Mouse (Mus musculus) kidney, embryonic 14.5 days (tissue): ENCODE data around the gene Vmn1r39. TPM values are rescaled to one million over a fixed set of nuclear protein-coding genes. Genes with fewer than 3 reads are reported as not detected.
"Not testable (repeated sequence)": the region's sequence is repeated elsewhere in the genome, so short reads cannot be mapped to it uniquely, and the experiment has no call there.

Source experiments
- ATAC-seq: fragments of 200-750 bp; cut with Nextera tagmentation; 2 replicates; pipeline ENCODE4 v1.8.0; 2017; ENCODE audit warnings: moderate number of reproducible peaks, mild to moderate bottlenecking, moderate TSS enrichment, moderate library complexity; ENCODE audit not compliant: low FRiP score, low TSS enrichment
- H3K27ac ChIP-seq: fragments of 300-500 bp; sonication (generic); 2 replicates; pipeline ENCODE4 v1.5.1; 2014; ENCODE audit warnings: low read depth, mild to moderate bottlenecking, low read length, moderate library complexity, mixed read lengths
- H3K27me3 ChIP-seq: fragments of 300-500 bp; sonication (generic); 2 replicates; pipeline ENCODE4 v1.6.1; 2014; ENCODE audit warnings: mild to moderate bottlenecking, low read length; ENCODE audit not compliant: control insufficient read depth, insufficient read depth
- H3K36me3 ChIP-seq: fragments of 300-500 bp; sonication (generic); 2 replicates; pipeline ENCODE4 v1.6.1; 2014; ENCODE audit warnings: low read length, mixed read lengths; ENCODE audit not compliant: control insufficient read depth, insufficient read depth
- H3K4me1 ChIP-seq: fragments of 300-500 bp; sonication (generic); 2 replicates; pipeline ENCODE4 v1.6.1; 2014; ENCODE audit warnings: low read length, mixed read lengths; ENCODE audit not compliant: control insufficient read depth, insufficient read depth
- H3K4me2 ChIP-seq: fragments of 300-500 bp; sonication (generic); replicated peaks from 2 replicates; pipeline ENCODE4 v1.6.1; 2014; ENCODE audit warnings: low read depth, mild to moderate bottlenecking, low read length
- H3K4me3 ChIP-seq: fragments of 300-500 bp; sonication (generic); 2 replicates; pipeline ENCODE4 v1.5.1; 2014; ENCODE audit warnings: mild to moderate bottlenecking, low read length
- H3K9ac ChIP-seq: fragments of 300-500 bp; sonication (generic); 2 replicates; pipeline ENCODE4 v1.6.1; 2014; ENCODE audit warnings: low read depth, mild to moderate bottlenecking, low read length, moderate library complexity
- H3K9me3 ChIP-seq: fragments of 300-500 bp; sonication (generic); 2 replicates; pipeline ENCODE4 v1.6.1; 2016; ENCODE audit warnings: low read length; ENCODE audit not compliant: control insufficient read depth
- WGBS: fragments of 180-500 bp; shearing (Covaris S2); extraction: QIAGEN DNeasy Blood & Tissue Kit; methylation state at CpG from one replicate; pipeline ENCODE4 v1.1.7; 2014; 5-methylcytosine and 5-hydroxymethylcytosine counted together
- polyA plus RNA-seq: library from polyadenylated mRNA; unstranded; fragments of >200 nt; fragmentation: Nextera tagmentation; extraction: Ambion mirVana; gene quantifications from 2 replicates; pipeline ENCODE4 v1.2.1, GENCODE M21; 2014

The Vmn1r39 gene
- polyA plus RNA-seq = not detected in 2 replicates

DNA sequence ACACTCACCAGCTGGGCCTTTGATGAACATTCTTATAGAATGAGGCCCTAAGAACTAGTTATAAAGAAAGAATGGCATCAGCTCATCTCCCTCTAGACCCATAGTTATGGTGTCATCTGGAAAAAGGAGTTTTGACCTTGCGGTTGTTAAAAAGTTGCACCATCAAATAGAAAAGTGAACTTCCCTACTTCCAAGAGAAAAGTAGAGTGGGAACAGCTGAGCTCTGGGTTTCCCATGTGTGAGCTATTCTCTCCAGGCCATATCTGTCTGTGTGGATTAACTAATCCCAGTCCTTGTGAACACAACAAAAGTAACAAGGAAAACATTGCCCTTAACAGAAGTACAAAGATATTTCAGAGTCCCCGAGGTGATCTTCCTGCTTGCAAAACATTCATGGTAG, at the start of gene Vmn1r39:
TSS of gene Vmn1r39 (minus strand) at position 101 of the 400 bp plus-strand sequence.
- H3K27ac ChIP-seq = no peak within 1 kb of the TSS
- H3K9me3 ChIP-seq = no peaks in the 10 kb centered on the region
- ATAC-seq = no peak
- no peaks in the 10 kb centered on the region for H3K36me3 ChIP-seq
- no peak within 1 kb of the TSS for H3K4me3 ChIP-seq
- 88% methylated on average over 2 of the region's 2 CpGs for WGBS
- H3K9ac ChIP-seq = no peak within 1 kb of the TSS
- no peaks in the 10 kb centered on the region for H3K27me3 ChIP-seq
- no peak within 1 kb of the TSS for H3K4me2 ChIP-seq
- H3K4me1 ChIP-seq = no peaks in the 10 kb centered on the region

DNA sequence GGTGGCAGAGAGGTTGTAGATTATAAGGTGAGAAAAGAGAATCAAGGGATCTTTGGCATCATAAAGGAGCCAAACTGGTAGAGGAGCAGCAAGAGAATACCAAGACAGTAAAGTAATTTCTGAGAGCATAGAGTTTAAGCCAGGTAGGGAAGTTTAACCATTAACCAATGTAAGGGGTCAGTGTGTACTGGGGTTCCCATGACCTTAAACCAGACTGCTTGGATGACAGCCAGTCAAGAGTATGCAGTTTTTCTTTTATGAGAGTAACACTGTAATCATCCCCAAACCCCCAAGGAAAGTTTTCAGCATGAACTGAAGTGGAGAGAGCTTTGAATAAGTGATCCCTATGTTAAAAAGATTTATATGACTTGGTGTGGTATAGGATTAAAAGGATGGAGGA, 49.0 kb upstream of the Vmn1r39 start:
- Histone ChIP-seq H3K4me1 (no peaks in the 10 kb centered on the region), H3K4me2 (no peak overlapping the region), H3K4me3 (no peak overlapping the region), H3K9ac (no peak overlapping the region), H3K27me3 (no peaks in the 10 kb centered on the region), H3K27ac (no peak overlapping the region), H3K9me3 (no peaks in the 10 kb centered on the region), H3K36me3 (no peaks in the 10 kb centered on the region)
- ATAC-seq = no peak

DNA sequence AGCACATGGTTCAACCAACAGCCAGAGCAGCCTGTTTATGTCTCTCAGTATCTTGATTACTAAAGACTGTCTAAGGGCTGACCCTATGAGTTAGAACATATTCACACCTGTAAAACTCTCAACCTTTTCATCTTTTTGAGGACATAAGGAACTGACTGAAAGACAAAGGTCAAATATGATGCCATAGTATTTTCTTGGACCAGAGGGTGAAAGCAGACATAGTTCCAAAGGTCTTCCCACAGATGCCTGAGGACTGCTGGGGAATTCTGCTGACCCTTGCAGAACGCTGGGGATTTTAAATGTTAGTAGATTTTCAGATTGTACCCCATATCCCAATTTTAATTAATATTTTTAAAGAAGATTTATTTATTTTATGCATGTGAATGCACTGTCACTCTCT, 47.9 kb upstream of the Vmn1r39 start:
- H3K9ac ChIP-seq = no peak overlapping the region
- H3K9me3 ChIP-seq = no peaks in the 10 kb centered on the region
- no peaks in the 10 kb centered on the region for H3K27me3 ChIP-seq
- WGBS = 84% methylated on average over 1 of the region's 1 CpGs
- no peak overlapping the region for H3K4me3 ChIP-seq
- ATAC-seq = no peak
- no peak overlapping the region for H3K4me2 ChIP-seq
- H3K27ac ChIP-seq = no peak overlapping the region
- H3K36me3 ChIP-seq = no peaks in the 10 kb centered on the region
- no peaks in the 10 kb centered on the region for H3K4me1 ChIP-seq

GRCm38 (mm10) chr6:66856236-66856635, 45.8 kb upstream of the Vmn1r39 start:
- Histone ChIP-seq H3K27ac (no peak overlapping the region), H3K9me3 (no peaks in the 10 kb centered on the region), H3K4me2 (no peak overlapping the region), H3K27me3 (no peaks in the 10 kb centered on the region), H3K4me1 (no peaks in the 10 kb centered on the region), H3K9ac (no peak overlapping the region), H3K36me3 (no peaks in the 10 kb centered on the region), H3K4me3 (no peak overlapping the region)
- no peak for ATAC-seq

GRCm38 (mm10) chr6:66848936-66849335, 38.5 kb upstream of the Vmn1r39 start:
- WGBS = 45% methylated on average over 4 of the region's 4 CpGs

DNA sequence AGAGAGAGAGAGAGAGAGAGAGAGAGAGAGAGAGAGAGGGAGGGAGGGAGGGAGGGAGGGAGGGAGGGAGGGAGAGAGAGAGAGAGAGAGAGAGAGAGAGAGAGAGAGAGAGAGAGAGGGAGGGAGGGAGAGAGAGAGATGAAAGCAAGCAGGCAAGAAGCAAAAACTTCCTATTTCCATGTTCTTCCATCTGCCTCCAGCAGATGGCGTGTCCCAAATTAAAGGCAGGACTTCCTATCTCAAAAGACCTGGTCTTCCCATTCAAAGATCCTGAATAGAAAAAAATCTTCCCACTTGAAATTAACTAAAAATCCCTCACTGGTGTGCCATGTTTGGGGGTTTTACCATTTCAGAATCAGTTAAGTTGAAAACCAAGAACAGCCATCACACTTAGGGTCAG, 30.2 kb upstream of the Vmn1r39 start:
- H3K4me3 ChIP-seq, H3K27ac ChIP-seq, ATAC-seq, H3K9ac ChIP-seq, H3K4me2 ChIP-seq, H3K36me3 ChIP-seq, H3K27me3 ChIP-seq, H3K4me1 ChIP-seq, H3K9me3 ChIP-seq: not testable (repeated sequence)
- 15% methylated on average over 1 of the region's 1 CpGs for WGBS

More at GRCm38 (mm10) chr6:66848936-66849335, 38.5 kb upstream of the Vmn1r39 start:
- Histone ChIP-seq H3K4me3 (no peak overlapping the region), H3K27ac (no peak overlapping the region), H3K9me3 (no peaks in the 10 kb centered on the region), H3K36me3 (no peaks in the 10 kb centered on the region), H3K9ac (no peak overlapping the region), H3K27me3 (no peaks in the 10 kb centered on the region), H3K4me2 (no peak overlapping the region), H3K4me1 (no peaks in the 10 kb centered on the region)
- no peak for ATAC-seq

DNA sequence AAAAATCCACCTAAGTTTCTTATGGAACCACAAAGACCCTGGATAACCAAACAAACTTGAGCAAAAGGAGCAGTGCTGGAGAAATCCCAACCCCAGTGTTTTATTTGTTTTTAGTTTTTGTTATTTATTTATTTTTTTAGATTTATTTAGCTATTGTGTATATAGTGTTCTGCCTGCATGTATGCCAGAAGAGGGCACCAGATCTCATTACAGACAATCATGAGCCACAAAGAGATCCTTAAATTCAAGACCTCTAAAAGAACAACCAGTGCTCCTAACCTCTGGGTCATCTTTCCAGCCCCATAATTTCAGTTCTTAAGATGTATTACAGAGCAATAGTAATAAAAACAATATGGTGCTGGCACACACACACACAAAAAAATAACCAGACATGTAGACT, 26.5 kb upstream of the Vmn1r39 start:
- no peaks in the 10 kb centered on the region for H3K4me1 ChIP-seq
- H3K4me3 ChIP-seq = no peak overlapping the region
- no peaks in the 10 kb centered on the region for H3K9me3 ChIP-seq
- H3K4me2 ChIP-seq = no peak overlapping the region
- no peak for ATAC-seq
- H3K27ac ChIP-seq = no peak overlapping the region
- no peak overlapping the region for H3K9ac ChIP-seq
- no peaks in the 10 kb centered on the region for H3K27me3 ChIP-seq
- no peaks in the 10 kb centered on the region for H3K36me3 ChIP-seq

GRCm38 (mm10) chr6:66806311-66806710, 4.1 kb downstream of the Vmn1r39 start:
- Histone ChIP-seq H3K4me1 (no peaks in the 10 kb centered on the region), H3K9ac (no peak overlapping the region), H3K4me3 (no peak overlapping the region), H3K27ac (no peak overlapping the region), H3K4me2 (no peak overlapping the region), H3K9me3 (no peaks in the 10 kb centered on the region), H3K36me3 (no peaks in the 10 kb centered on the region), H3K27me3 (no peaks in the 10 kb centered on the region)
- WGBS = 33% methylated on average over 1 of the region's 1 CpGs
- peak; percentile 86; the same call in 1 of the 2 replicates for ATAC-seq

- 81% methylated on average over 3 of the region's 3 CpGs for WGBS
- Histone ChIP-seq H3K4me1 (no peaks in the 10 kb centered on the region), H3K4me2 (no peak overlapping the region), H3K36me3 (no peaks in the 10 kb centered on the region), H3K27me3 (no peaks in the 10 kb centered on the region), H3K4me3 (no peak overlapping the region), H3K27ac (no peak overlapping the region), H3K9me3 (no peaks in the 10 kb centered on the region), H3K9ac (no peak overlapping the region)
- ATAC-seq = no peak
These were observed 4.7 kb downstream of the Vmn1r39 start for GRCm38 (mm10) chr6:66805713-66806112.

GRCm38 (mm10) chr6:66782527-66782926, 27.9 kb downstream of the Vmn1r39 start, which contains the start of gene Vmn1r38:
Gene Vmn1r38 (minus strand): TSS chr6:66782627.
- H3K27ac ChIP-seq, H3K4me2 ChIP-seq, H3K27me3 ChIP-seq, H3K36me3 ChIP-seq, H3K4me3 ChIP-seq, H3K9ac ChIP-seq, ATAC-seq, H3K9me3 ChIP-seq, H3K4me1 ChIP-seq: not testable (repeated sequence)
